Mouse (Mus musculus): Measurements from ENCODE around the gene Shisa4.

Shisa4 gene

GRCm38 (mm10) chr1:135363446-135363845 lies 11.6 kb downstream of the Shisa4 start:
- no peak for DNase-seq

- DNase-seq = no peak
These were observed 12.9 kb downstream of the Shisa4 start for GRCm38 (mm10) chr1:135362115-135362514.

GRCm38 (mm10) chr1:135361491-135361890 lies 13.5 kb downstream of the Shisa4 start:
- DNase-seq = no peak

GRCm38 (mm10) chr1:135359071-135359470 lies 16.0 kb downstream of the Shisa4 start:
- no peak for DNase-seq

- no peak for DNase-seq
These were observed 23.1 kb downstream of the Shisa4 start for GRCm38 (mm10) chr1:135351953-135352352.

GRCm38 (mm10) chr1:135347498-135348169 lies 27.4 kb downstream of the Shisa4 start:
- no peak for DNase-seq

- DNase-seq = no peak
These were observed 28.1 kb downstream of the Shisa4 start for GRCm38 (mm10) chr1:135346891-135347290.

- DNase-seq = no peak
These were observed 31.0 kb downstream of the Shisa4 start for GRCm38 (mm10) chr1:135344026-135344425.

GRCm38 (mm10) chr1:135341947-135342346 lies 33.1 kb downstream of the Shisa4 start:
- DNase-seq = no peak

- no peak for DNase-seq
These were observed 44.5 kb downstream of the Shisa4 start for GRCm38 (mm10) chr1:135330578-135330977.

- no peak for DNase-seq
These were observed 46.7 kb downstream of the Shisa4 start for GRCm38 (mm10) chr1:135328368-135328767.

- no peak for DNase-seq
These were observed 49.1 kb downstream of the Shisa4 start for GRCm38 (mm10) chr1:135325934-135326333.

GRCm38 (mm10) chr1:135324571-135324970 lies 50.5 kb downstream of the Shisa4 start, which contains the start of gene Lmod1:
Lmod1 (plus strand) TSS chr1:135324807.
- no peak for DNase-seq

GRCm38 (mm10) chr1:135323367-135323901 lies 51.6 kb downstream of the Shisa4 start:
- no peak for DNase-seq
